Mouse (Mus musculus) spleen, postnatal 10 days (tissue): ENCODE data around the gene Clec1a.
"Not testable (repeated sequence)": the region's sequence is repeated elsewhere in the genome, so short reads cannot be mapped to it uniquely, and the experiment has no call there.

Experiments used
- DNase-seq, 2 experiments: peaks; one replicate each; pipeline ENCODE4 v3.0.0; 2021 to 2022; ENCODE audit warnings: low spot score in 2 of 2

Clec1a gene

DNA sequence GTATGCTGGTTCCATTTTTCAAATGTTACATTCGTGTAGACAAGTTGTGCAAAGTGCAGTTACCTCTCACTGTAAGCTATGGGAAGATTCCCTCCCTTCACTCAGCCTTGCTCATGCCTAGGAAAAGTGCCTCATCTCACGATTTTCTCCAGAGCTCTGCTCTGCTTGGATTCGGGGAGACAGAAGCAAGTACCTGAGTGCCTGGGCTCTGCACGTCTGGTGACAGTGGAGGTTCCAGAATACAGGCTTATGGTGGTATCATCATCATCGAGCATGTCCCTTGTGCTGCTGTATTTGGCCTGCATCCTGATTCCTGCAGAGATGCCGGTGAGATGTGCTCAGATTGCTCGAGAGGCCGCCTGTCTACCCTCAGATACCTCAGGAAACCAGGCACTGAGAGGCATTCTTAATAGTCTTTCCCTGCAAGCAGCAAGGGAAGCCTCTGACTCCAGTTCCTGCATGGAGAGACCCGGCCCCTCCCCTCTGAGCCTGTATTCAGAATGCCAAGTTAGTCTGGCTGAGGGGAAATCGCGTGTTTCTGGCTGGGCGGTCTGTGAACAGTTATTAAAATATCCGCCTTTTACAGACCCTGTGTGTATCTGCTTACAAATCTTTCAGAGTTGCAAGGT is at the start of gene Clec1a:
Gene Clec1a (minus strand): TSS at position 590 of the 629 bp plus-strand sequence.
- no peak for DNase-seq

DNA sequence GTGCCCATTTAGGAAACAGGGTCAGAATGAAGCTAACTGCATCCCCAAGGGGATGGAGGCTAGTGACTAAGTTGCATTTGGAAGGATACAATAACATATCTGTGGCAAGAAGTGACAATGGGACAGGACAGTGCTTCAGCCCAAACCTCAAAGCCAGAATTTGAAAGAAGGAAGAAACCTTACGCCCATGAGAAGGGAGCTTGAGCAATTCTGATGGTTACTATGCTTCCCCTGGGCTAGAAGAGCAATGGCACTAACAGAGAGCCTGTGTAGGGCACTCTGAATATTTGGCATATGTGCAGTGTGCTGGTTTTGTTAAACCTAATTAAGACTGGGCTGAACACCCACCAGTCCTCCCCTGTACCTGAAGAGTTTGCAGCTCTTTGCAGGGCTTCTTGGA is 47.7 kb upstream of the Clec1a start:
- DNase-seq: not testable (repeated sequence)

DNA sequence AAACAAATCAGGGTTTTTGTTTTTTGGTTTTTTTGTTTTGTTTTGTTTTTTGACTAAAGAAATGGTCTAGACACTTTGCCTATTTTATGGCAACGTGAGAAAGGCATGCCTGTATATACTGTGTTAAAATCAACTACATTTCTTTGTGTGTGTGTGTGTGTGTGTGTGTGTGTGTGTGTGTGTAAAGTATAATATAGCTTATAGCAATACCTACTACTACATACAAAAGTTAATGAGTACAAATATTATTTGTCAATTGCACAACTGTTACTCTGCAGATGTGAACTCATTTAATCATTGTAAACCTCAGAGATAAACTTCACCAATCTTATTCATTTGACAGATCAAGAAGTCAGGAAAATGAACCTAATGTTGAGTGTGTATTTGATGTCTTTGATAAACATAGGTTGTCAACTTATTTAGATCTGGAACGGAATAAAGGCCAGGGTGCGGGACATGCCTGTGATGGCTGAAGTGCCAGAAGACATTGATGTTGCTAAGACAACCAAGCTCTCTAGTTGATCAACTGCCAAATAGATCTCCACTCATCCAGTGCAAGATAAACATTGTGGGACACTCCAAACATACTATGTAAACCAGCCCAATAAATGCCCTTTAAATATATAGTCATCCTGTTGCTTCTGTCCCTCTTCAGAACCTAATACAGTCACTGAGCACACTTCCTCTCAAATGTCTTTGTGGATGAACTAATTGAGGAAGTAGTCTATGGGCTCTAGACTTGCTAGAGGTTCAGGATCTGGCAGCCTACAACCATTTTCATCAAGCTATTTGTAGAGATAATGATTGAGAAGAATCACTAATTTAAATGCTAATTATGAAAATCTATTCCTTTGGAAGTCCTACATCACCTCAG is 45.8 kb upstream of the Clec1a start:
- DNase-seq: no peak

DNA sequence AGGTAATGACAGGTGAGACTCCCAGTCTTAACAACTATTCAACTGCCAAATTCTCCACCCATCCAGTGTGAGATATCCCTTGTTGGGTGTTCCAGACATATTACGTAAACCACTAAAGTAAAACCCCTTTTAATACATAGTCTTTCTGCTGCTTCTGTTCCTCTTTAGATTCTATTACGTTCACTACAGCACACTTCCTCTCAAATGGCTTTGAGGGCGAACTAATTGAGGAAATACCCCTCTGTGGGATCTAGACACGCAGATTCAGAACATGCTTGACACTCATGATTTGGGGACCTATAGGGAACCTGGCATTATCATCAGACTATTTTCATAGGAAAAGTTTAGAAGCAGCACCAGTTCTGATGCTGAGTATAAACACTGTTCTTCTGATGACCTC is 43.1 kb upstream of the Clec1a start:
- no peak for DNase-seq

DNA sequence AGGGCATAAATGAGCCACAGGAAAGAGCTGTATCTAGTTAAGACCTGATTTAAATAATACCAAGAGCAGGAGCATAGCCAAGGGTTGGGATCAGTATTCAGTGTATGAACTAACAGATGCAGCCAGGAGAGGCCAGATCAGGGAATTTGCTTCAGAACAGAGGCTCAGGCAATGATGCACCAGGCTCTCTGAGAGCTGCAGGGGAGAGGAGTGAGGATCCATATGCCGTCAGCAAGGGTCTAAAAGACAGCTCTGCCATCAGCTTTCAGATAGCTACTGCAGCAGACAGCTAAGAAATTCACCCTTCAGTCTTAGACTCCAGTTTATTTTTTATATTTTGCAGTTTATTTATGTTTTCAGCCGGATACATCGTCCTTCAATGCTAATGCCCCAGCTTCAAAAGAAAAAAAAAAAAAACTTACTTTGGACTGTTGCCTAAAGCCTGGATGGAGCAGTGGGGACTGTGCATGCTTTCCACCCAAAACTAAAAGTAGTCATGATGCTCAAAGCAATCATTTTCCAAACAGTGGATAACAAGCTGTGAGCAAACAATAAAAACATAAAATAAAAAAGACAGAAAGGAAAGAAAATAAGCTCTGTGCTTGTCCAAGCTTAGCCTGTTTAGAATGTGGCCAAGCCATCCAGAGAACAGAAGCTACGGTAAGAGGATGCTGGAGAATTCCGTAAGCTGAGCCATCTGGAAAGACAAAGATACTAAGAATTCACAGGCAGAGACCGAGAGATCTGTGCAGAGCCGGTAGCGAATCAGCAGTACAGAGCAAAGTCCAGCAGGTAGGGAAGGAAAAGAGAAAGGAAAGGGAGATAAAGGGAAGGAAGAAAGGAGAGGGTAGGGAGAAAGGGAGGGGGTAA is 28.5 kb upstream of the Clec1a start:
- no peak for DNase-seq

DNA sequence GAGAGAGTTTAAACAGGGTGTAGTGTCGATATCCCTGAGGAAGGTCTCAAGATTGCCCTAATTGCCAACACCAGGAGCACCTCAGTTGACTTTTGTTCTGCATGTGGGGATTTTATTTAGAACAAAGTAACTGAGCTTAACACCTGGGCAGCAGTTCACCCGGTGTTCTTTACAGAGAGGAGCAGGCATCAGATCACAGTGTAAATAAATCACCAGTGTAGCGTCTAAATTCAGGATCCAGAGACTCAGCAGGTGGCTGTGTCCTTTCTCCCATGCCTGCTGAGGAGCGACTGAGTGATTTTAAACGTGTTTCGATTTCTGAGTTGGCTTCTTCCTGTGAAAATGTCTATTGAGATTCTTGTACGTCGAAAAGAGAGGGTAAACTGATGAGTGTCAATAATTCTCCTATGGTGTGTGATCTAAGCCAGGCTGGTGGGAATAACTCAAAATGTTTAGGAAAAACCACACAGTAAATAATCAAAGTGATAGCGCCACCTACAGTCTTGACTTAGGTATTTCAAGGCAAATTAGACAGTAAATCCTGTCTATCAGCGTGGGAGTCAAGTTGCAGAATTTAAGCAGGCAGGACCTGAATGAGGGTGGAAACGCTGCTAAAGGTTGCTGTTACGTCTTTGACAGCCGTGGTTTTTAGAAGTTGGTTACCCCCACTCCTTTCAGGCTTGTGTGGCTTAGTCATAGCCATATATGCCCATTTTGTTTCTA is 24.8 kb upstream of the Clec1a start:
- DNase-seq: no peak

DNA sequence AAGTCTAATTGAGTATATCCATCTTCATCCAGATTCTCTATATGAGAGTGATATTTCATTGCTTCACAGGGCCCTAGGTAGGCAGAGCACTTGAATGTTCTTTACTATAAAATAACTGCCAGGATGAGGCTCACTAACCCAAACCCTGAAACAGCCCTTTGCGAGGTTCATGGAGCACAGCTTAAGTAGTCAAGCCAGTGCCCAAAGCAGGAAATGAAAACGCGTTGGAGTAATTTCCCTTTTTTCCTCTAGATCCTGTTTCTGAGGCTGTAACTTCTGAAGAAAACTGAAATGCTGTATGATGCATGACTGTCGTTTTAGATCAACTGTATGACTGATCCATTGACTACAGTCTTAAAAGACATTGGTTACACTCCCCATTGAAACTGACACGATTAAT is 20.8 kb upstream of the Clec1a start:
- DNase-seq: no peak

DNA sequence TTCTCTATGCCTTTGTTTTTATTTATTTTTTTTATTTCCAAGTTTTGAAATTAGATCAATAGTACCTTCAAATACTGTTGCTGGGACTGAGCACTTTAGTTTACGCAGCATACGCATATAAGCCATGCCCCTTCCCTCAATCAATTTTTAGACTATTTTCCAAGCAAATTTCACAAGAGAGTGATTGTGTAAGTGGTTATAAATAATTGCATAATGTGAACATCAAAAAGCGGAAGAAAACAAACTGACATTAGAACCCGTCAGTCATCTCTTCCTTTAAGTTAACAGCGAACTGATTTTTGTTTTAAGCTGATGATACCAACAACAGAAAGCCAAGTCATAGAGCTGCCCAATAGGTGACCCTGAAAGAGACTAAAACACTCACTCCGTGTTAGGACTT is 19.6 kb upstream of the Clec1a start:
- no peak for DNase-seq

DNA sequence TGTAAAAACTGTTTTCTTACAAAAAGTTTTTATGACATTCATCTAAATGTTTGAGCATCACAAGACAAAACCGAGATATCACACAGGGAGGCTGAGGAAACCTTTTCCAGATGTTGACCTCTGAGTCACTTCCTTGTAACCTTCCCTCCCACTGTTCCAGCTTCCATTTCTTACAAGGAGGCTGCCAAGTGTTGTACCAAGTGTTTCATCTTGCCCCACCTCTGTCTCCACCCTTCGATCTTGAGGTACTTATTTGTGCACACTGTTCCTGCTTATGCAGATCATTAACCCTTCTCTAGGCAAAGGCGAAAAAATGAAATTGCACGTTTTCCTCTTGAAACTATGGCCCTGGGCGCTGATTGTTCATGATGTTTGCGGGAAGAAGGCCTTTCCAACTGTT is 2.1 kb downstream of the Clec1a start:
- DNase-seq: no peak

DNA sequence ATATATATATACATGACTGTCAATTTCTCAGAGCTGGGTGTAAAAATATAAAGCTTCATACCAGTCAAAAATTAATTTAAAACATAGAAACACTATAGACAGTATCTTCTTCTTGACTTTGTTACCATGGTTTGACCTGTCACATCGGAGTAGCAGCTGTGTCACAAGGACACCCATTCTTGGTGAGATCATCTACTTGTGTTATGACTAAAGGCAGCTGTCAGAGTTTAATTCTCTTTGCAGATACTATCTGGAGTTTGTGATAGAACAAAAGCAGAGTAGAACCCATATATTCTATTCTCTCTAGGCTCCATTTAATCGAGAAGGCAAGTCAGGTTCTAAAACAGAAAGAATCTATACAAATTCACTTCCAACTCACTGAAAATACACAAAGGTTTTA is 13.8 kb downstream of the Clec1a start:
- no peak for DNase-seq

DNA sequence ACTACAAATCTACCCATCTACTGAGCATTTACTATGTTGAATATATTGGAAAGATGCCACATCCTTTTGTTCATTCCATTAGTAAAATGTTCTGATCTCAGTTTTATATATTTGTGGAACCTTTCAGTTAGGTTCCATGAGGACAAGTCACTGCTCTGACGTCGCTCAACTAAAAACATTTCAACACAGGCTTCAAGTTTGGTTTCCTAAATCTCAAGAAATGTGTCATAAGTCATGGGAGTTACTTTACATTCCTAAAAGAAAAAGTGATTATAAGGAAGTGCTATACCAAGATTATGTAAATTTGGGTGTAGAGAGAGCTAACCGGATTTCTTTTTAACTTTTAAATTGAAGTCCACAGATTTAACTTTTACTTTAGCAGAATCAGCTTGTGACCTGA is 15.8 kb downstream of the Clec1a start:
- no peak for DNase-seq

DNA sequence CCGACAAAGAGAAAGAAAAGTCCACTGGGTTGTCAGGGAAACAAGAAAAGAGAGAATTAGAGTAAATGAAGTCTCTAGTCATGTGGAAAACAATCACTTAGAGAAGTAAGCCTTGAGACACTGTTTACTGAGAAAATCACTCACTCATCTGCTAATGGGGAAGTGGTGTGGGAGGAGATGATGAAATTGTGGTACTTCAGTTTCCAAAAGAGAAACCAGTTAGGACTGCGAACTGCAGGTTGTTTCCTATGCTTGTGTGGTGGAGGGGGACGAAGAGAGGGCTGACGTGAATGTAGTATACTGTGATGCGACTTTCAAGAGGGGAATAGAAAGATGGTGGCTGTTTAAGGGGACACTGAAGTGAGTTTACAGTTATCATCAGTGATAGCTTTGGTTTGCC is 17.6 kb downstream of the Clec1a start:
- no peak for DNase-seq

DNA sequence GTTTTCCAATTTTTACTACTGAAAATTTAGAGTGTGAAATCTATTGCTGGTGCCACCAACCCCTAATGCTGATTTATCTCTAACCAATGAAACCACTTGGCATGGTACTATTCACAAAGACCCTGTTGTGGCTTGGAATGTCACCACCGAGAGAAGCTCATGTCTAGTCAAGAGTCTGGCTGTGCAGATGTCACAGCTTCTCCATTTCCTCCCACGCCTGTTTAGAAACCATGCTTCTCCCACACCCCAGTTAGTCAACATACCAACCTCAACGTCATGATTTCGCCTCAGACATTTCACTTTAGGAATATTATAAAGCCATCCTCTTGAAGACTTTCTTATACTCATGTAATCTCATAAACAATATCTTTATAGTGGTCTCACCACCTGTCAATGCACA is 24.5 kb downstream of the Clec1a start:
- DNase-seq: no peak

DNA sequence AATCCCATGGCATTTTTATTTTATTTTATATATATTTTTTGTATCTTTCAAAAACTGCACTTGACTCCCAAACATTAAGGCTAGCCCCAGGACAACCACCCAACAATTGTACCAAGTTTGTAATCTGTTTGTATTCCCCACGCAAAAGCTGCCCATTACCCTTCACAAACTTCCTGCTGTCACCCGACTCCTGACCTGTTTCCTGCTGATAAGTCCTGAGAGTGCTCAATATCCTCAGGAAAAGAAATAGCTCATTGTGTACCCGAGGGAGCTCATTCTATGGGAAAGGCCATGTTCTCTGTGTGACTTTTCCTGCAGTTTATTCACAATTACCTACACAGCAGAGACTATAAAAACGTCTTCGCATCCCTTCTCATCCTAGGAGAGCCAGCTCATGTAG is 26.0 kb downstream of the Clec1a start:
- DNase-seq: no peak

DNA sequence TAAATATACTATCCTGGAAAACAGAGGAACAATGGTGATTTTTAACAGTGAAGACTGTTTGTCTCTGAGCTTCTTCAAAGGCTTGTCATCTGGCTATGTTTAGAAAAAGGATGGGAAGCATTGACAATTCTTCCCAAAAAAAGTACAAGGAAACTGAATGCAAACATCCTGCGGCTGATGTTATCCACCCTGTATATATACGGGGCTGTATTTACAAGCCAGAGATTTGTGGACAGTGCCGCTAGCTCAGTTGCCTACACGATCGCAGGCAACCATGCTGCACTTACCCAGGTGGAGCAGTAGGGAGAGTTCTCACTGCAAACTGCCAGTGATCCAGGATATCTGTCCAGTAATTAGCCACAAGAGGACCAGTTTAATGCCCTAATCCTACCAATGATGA is 26.6 kb downstream of the Clec1a start:
- DNase-seq: no peak

DNA sequence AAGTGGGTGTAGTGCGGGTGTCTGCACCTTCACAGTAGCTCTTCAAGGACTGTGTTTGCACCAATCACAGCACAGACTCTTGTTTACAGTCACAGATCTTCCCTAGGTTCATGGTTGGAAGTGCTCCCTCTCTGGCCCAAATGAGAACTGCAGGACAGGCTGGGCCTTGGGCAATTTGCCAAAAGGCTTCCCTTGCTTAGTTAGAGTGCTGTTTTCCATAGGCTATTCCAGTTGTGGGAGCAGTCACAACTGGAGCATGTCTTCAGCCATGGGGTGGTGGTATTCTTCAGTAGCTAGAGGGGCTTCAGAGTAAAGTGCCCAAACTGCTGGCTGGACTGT is 28.1 kb downstream of the Clec1a start:
- peak; percentile 51 to 71 for DNase-seq

DNA sequence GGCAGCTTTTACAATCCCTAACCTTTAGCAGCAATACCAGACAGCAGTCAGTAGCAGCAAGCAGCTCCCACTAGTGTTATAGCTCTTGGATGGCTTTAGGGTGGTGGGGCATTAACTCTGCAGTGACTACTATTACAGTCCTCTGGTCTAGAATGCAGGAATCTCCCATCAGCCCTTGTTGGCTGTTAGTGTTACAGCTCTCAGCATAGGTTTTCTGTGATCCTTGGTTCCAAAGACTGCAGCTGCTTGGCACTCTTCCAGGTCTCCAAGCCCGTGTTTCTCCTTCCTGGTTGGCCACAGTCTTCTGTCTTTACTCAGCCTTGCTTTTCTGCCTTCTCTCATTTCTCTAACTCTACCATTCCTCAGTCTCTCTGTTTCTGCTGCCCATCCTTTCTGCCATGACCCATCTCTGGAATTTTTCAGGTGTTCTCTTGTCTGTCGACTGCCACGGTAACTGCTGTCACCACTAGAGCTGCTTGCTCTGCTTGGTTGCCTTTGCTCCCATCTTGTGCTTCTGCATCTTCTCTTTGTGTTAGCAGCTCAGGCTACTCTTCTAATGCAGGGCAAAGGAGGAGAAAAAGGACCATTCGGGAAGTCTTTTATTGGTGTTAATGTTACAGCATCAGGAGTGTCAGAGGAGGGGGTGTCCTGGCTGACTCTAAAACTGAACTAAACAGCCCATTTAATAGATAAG is 28.6 kb downstream of the Clec1a start:
- no peak for DNase-seq

DNA sequence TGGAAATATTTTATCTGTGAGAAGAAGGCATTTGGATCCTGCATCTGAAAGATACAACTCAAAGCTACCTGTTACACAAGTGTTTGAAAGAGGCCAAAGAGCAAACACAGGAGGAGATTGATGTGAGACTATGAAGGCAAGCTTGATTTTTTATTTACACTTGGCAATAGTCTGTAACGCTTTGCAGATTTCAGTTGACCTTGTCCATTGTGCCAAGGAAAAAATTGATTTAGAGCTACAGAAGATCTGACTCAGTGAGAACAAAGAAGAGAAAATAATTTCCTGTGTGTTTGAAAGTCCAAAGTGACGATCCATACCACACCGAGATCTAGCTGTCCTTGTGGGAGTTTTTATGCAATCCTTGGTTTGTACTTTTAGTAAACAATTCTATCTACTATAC is 29.5 kb downstream of the Clec1a start:
- DNase-seq: no peak

DNA sequence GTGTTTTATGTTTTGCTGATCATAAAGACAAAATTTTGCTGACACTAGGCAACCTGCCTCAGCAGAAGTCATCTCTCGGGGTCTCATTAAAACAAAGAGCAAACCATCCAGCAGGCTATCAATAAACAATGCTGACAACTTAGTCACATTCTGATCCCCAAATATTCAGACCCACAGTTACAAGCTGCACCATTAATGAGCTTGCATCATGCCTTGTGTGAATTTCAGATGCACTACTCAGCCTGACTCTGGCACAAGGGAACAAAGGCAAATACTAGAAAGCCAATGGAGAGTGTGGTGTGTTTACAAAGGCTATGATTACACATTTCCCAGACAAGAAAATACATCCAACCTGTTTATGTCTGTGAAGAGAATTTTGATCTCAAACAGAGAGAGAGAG is 37.6 kb downstream of the Clec1a start:
- DNase-seq: no peak

DNA sequence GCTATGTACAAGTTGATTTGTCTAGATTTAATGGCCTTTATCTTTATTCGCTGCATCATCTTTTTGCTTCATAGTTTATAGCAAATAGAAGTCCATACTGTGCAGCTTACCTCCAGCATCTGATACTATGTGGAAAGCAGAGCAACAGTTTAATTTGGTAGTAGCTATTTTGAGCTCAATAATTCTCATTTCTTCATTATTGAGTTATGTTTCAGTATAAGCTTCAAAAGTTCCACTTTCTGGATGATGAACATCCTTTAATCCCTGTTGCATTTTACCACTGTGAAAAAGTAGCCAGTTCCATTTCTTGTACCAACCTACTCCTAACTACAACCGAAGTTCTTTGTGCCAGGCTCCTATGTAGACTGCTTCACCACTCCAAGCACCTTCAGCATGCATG is 43.2 kb downstream of the Clec1a start, which contains the start of gene Clec9a:
Gene Clec9a (plus strand): TSS at position 301 of the 400 bp plus-strand sequence.
- DNase-seq: no peak

DNA sequence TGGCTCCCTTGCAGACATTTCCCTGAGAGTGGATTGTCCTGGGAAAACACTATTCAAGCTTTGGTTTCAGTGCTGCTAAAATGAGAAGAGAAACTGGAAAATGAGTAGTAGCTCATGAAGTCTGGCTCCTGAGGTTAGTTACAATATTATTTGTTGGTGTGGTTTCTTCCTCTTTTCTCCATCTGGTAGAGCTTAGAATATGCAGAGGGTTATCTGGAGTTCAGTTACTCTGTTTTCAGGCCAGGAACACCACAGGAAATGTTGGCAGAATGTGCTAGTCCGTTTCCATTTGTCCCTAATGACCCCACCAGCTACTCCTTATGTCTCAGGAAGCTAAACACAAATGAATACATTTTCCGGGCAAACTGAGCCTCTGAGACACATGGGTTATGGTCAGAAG is 44.5 kb downstream of the Clec1a start:
- no peak for DNase-seq
